Mouse (Mus musculus) neural tube, embryonic 12.5 days (tissue): ENCODE measurements at regions not wholly inside any gene's neighbourhood (a gene's known extent, or its start where the extent isn't known, plus 50 kb on each side); places are given as distances from the start of the nearest gene placed in this dataset.

Experiments used
- ATAC-seq: fragments of 200-750 bp; cut with Nextera tagmentation; 2 replicates; pipeline ENCODE4 v1.8.0; 2017; ENCODE audit warnings: low read depth, mild to moderate bottlenecking, moderate TSS enrichment, moderate library complexity; ENCODE audit not compliant: low FRiP score
- H3K27ac ChIP-seq: fragments of 300-500 bp; sonication (generic); 2 replicates; pipeline ENCODE4 v1.5.1; 2016
- H3K27me3 ChIP-seq: fragments of 300-500 bp; sonication (generic); replicated peaks from 2 replicates; pipeline ENCODE4 v1.6.1; 2016; ENCODE audit warnings: mild to moderate bottlenecking
- H3K36me3 ChIP-seq: fragments of 300-500 bp; sonication (generic); 2 replicates; pipeline ENCODE4 v1.6.1; 2016; ENCODE audit warnings: mild to moderate bottlenecking
- H3K4me1 ChIP-seq: fragments of 300-500 bp; sonication (generic); 2 replicates; pipeline ENCODE4 v1.6.1; 2016
- H3K4me2 ChIP-seq: fragments of 300-500 bp; sonication (generic); replicated peaks from 2 replicates; pipeline ENCODE4 v1.6.1; 2016; ENCODE audit warnings: mild to moderate bottlenecking
- H3K4me3 ChIP-seq: fragments of 300-500 bp; sonication (generic); 2 replicates; pipeline ENCODE4 v1.5.1; 2016
- H3K9ac ChIP-seq: fragments of 300-500 bp; sonication (generic); 2 replicates; pipeline ENCODE4 v1.6.1; 2016; ENCODE audit warnings: mild to moderate bottlenecking
- H3K9me3 ChIP-seq: fragments of 300-500 bp; sonication (generic); 2 replicates; pipeline ENCODE4 v1.6.1; 2016; ENCODE audit warnings: mild to moderate bottlenecking
- WGBS: fragments of 180-500 bp; shearing (Covaris S2); methylation state at CpG from one replicate; pipeline ENCODE4 v1.1.7; 2016; 5-methylcytosine and 5-hydroxymethylcytosine counted together

- no peak for ATAC-seq
- H3K4me2 ChIP-seq = no peak overlapping the region
- H3K27ac ChIP-seq = no peak overlapping the region
- H3K4me3 ChIP-seq = no peak overlapping the region
- H3K9me3 ChIP-seq = no peaks in the 10 kb centered on the region
- H3K27me3 ChIP-seq = no peaks in the 10 kb centered on the region
- no peaks in the 10 kb centered on the region for H3K4me1 ChIP-seq
- H3K9ac ChIP-seq = no peak overlapping the region
- H3K36me3 ChIP-seq = no peaks in the 10 kb centered on the region
- 76% methylated on average over 2 of the region's 2 CpGs for WGBS
Observed at GRCm38 (mm10) chr15:60762071-60762470, 91.5 kb downstream of the Fam84b start.

- Histone ChIP-seq H3K4me2 (no peak overlapping the region), H3K9me3 (no peaks in the 10 kb centered on the region), H3K9ac (no peak overlapping the region), H3K27ac (no peak overlapping the region), H3K27me3 (no peaks in the 10 kb centered on the region), H3K36me3 (no peaks in the 10 kb centered on the region), H3K4me1 (no peaks in the 10 kb centered on the region), H3K4me3 (no peak overlapping the region)
- WGBS = 35% methylated on average over 6 of the region's 6 CpGs
- ATAC-seq = peak; percentile 66; the same call in 1 of the 2 replicates
Observed at GRCm38 (mm10) chr15:60760015-60760437, 93.6 kb downstream of the Fam84b start.

GRCm38 (mm10) chr15:60754246-60754645 lies 99.3 kb downstream of the Fam84b start:
- H3K4me3 ChIP-seq = no peak overlapping the region
- H3K36me3 ChIP-seq = no peaks in the 10 kb centered on the region
- 90% methylated on average over 5 of the region's 5 CpGs for WGBS
- H3K27ac ChIP-seq = no peak overlapping the region
- H3K9ac ChIP-seq = no peak overlapping the region
- H3K27me3 ChIP-seq = no peaks in the 10 kb centered on the region
- no peaks in the 10 kb centered on the region for H3K4me1 ChIP-seq
- H3K4me2 ChIP-seq = no peak overlapping the region
- no peak for ATAC-seq
- H3K9me3 ChIP-seq = no peaks in the 10 kb centered on the region

- Histone ChIP-seq H3K4me2 (no peak overlapping the region), H3K4me3 (no peak overlapping the region), H3K36me3 (no peaks in the 10 kb centered on the region), H3K4me1 (no peaks in the 10 kb centered on the region), H3K9ac (no peak overlapping the region), H3K27me3 (no peaks in the 10 kb centered on the region), H3K9me3 (no peaks in the 10 kb centered on the region), H3K27ac (no peak overlapping the region)
- ATAC-seq = no peak
- 76% methylated on average over 2 of the region's 2 CpGs for WGBS
Observed at GRCm38 (mm10) chr15:60739598-60739997, 114.0 kb downstream of the Fam84b start.

GRCm38 (mm10) chr15:60738258-60738657 lies 115.3 kb downstream of the Fam84b start:
- H3K4me1 ChIP-seq = no peaks in the 10 kb centered on the region
- H3K9ac ChIP-seq = no peak overlapping the region
- no peak overlapping the region for H3K27ac ChIP-seq
- H3K9me3 ChIP-seq = no peaks in the 10 kb centered on the region
- H3K4me2 ChIP-seq = no peak overlapping the region
- no peaks in the 10 kb centered on the region for H3K36me3 ChIP-seq
- no peak overlapping the region for H3K4me3 ChIP-seq
- H3K27me3 ChIP-seq = no peaks in the 10 kb centered on the region
- 92% methylated on average over 3 of the region's 3 CpGs for WGBS
- no peak for ATAC-seq

GRCm38 (mm10) chr15:60732416-60732815 lies 121.2 kb downstream of the Fam84b start:
- Histone ChIP-seq H3K9ac (no peak overlapping the region), H3K27me3 (no peaks in the 10 kb centered on the region), H3K36me3 (no peaks in the 10 kb centered on the region), H3K4me2 (no peak overlapping the region), H3K9me3 (no peaks in the 10 kb centered on the region), H3K4me3 (no peak overlapping the region), H3K27ac (no peak overlapping the region), H3K4me1 (no peaks in the 10 kb centered on the region)
- no peak for ATAC-seq

- H3K27me3 ChIP-seq = no peaks in the 10 kb centered on the region
- H3K27ac ChIP-seq = no peak overlapping the region
- H3K4me1 ChIP-seq = no peaks in the 10 kb centered on the region
- no peak overlapping the region for H3K4me2 ChIP-seq
- H3K4me3 ChIP-seq = no peak overlapping the region
- no peak for ATAC-seq
- 49% methylated on average over 9 of the region's 9 CpGs for WGBS
- no peaks in the 10 kb centered on the region for H3K36me3 ChIP-seq
- no peaks in the 10 kb centered on the region for H3K9me3 ChIP-seq
- H3K9ac ChIP-seq = no peak overlapping the region
Observed at GRCm38 (mm10) chr15:60728754-60729153, 124.8 kb downstream of the Fam84b start.

GRCm38 (mm10) chr15:60728337-60728736 lies 125.2 kb downstream of the Fam84b start:
- ATAC-seq = no peak
- WGBS = 73% methylated on average over 4 of the region's 4 CpGs
- no peaks in the 10 kb centered on the region for H3K36me3 ChIP-seq
- H3K4me2 ChIP-seq = no peak overlapping the region
- no peaks in the 10 kb centered on the region for H3K4me1 ChIP-seq
- no peaks in the 10 kb centered on the region for H3K9me3 ChIP-seq
- no peak overlapping the region for H3K9ac ChIP-seq
- no peaks in the 10 kb centered on the region for H3K27me3 ChIP-seq
- no peak overlapping the region for H3K4me3 ChIP-seq
- H3K27ac ChIP-seq = no peak overlapping the region

- no peaks in the 10 kb centered on the region for H3K9me3 ChIP-seq
- H3K4me1 ChIP-seq = no peaks in the 10 kb centered on the region
- no peak overlapping the region for H3K9ac ChIP-seq
- WGBS = 86% methylated on average over 5 of the region's 5 CpGs
- no peak overlapping the region for H3K4me2 ChIP-seq
- no peak overlapping the region for H3K27ac ChIP-seq
- no peak overlapping the region for H3K4me3 ChIP-seq
- H3K27me3 ChIP-seq = no peaks in the 10 kb centered on the region
- H3K36me3 ChIP-seq = no peaks in the 10 kb centered on the region
- ATAC-seq = no peak
Observed at GRCm38 (mm10) chr15:60719332-60719731, 134.2 kb downstream of the Fam84b start.

GRCm38 (mm10) chr15:60708678-60709077 lies 144.9 kb downstream of the Fam84b start:
- no peaks in the 10 kb centered on the region; the same call in 1 of the 2 replicates for H3K4me1 ChIP-seq
- H3K4me2 ChIP-seq = no peak overlapping the region
- H3K27ac ChIP-seq = no peak overlapping the region
- no peak overlapping the region for H3K4me3 ChIP-seq
- H3K27me3 ChIP-seq = no peaks in the 10 kb centered on the region
- no peaks in the 10 kb centered on the region for H3K36me3 ChIP-seq
- no peaks in the 10 kb centered on the region for H3K9me3 ChIP-seq
- ATAC-seq = no peak
- H3K9ac ChIP-seq = no peak overlapping the region

GRCm38 (mm10) chr15:60706009-60706408 lies 147.6 kb downstream of the Fam84b start:
- Histone ChIP-seq H3K4me2 (no peak overlapping the region), H3K27me3 (no peaks in the 10 kb centered on the region), H3K36me3 (no peaks in the 10 kb centered on the region), H3K9me3 (no peaks in the 10 kb centered on the region), H3K9ac (no peak overlapping the region), H3K4me3 (no peak overlapping the region), H3K27ac (no peak overlapping the region), H3K4me1 (no peaks in the 10 kb centered on the region; the same call in 1 of the 2 replicates)
- no peak for ATAC-seq
- 90% methylated on average over 4 of the region's 4 CpGs for WGBS

GRCm38 (mm10) chr15:60701273-60701672 lies 152.3 kb downstream of the Fam84b start:
- no peak for ATAC-seq
- no peak overlapping the region for H3K4me3 ChIP-seq
- no peaks in the 10 kb centered on the region for H3K36me3 ChIP-seq
- H3K27ac ChIP-seq = no peak overlapping the region
- H3K27me3 ChIP-seq = no peaks in the 10 kb centered on the region
- H3K9ac ChIP-seq = no peak overlapping the region
- H3K9me3 ChIP-seq = no peaks in the 10 kb centered on the region
- no peaks in the 10 kb centered on the region; the same call in 1 of the 2 replicates for H3K4me1 ChIP-seq
- no peak overlapping the region for H3K4me2 ChIP-seq

- no peak overlapping the region for H3K9ac ChIP-seq
- no peak overlapping the region for H3K4me2 ChIP-seq
- no peak overlapping the region for H3K27ac ChIP-seq
- H3K4me1 ChIP-seq = no peaks in the 10 kb centered on the region
- WGBS = 93% methylated on average over 3 of the region's 3 CpGs
- no peak overlapping the region for H3K4me3 ChIP-seq
- H3K9me3 ChIP-seq = no peaks in the 10 kb centered on the region
- no peak for ATAC-seq
- H3K36me3 ChIP-seq = no peaks in the 10 kb centered on the region
- no peaks in the 10 kb centered on the region for H3K27me3 ChIP-seq
Observed at GRCm38 (mm10) chr15:60694746-60695145, 158.8 kb downstream of the Fam84b start.
